Mouse (Mus musculus) heart, embryonic 13.5 days (tissue): Measurements from ENCODE around the gene Ubald2. TPM values are rescaled to one million over a fixed set of nuclear protein-coding genes. Genes with fewer than 3 reads are reported as not detected.
"Not testable (repeated sequence)": the region's sequence is repeated elsewhere in the genome, so short reads cannot be mapped to it uniquely, and the experiment has no call there.

ENCODE experiments used
- ATAC-seq: fragments of 200-750 bp; cut with Nextera tagmentation; 2 replicates; pipeline ENCODE4 v1.8.0; 2017; ENCODE audit warnings: moderate TSS enrichment; ENCODE audit not compliant: insufficient number of reproducible peaks, low FRiP score, low TSS enrichment; ENCODE audit errors: extremely low read depth
- H3K27ac ChIP-seq: fragments of 300-500 bp; sonication (generic); replicated peaks from 2 replicates; pipeline ENCODE4 v1.5.1; 2015; ENCODE audit warnings: moderate library complexity, mild to moderate bottlenecking, inconsistent platforms
- H3K27me3 ChIP-seq: fragments of 300-500 bp; sonication (generic); replicated peaks from 2 replicates; pipeline ENCODE4 v1.6.1; 2015; ENCODE audit warnings: mild to moderate bottlenecking, inconsistent platforms
- H3K36me3 ChIP-seq: fragments of 300-500 bp; sonication (generic); 2 replicates; pipeline ENCODE4 v1.6.1; 2015; ENCODE audit warnings: mild to moderate bottlenecking, inconsistent platforms
- H3K4me1 ChIP-seq: fragments of 300-500 bp; sonication (generic); 2 replicates; pipeline ENCODE4 v1.6.1; 2015; ENCODE audit warnings: inconsistent platforms
- H3K4me2 ChIP-seq: fragments of 300-500 bp; sonication (generic); 2 replicates; pipeline ENCODE4 v1.6.1; 2015; ENCODE audit warnings: inconsistent platforms, mild to moderate bottlenecking, moderate library complexity
- H3K4me3 ChIP-seq: fragments of 300-500 bp; sonication (generic); 2 replicates; pipeline ENCODE4 v1.5.1; 2015; ENCODE audit warnings: moderate library complexity, mild to moderate bottlenecking, inconsistent platforms
- H3K9ac ChIP-seq: fragments of 300-500 bp; sonication (generic); 2 replicates; pipeline ENCODE4 v1.6.1; 2015; ENCODE audit warnings: inconsistent platforms, mild to moderate bottlenecking, moderate library complexity
- H3K9me3 ChIP-seq: fragments of 300-500 bp; sonication (generic); 2 replicates; pipeline ENCODE4 v1.6.1; 2016; ENCODE audit warnings: inconsistent platforms
- WGBS: fragments of 180-500 bp; shearing (Covaris S2); methylation state at CpG from one replicate; pipeline ENCODE4 v1.1.7; 2015; ENCODE audit warnings: mixed read lengths; 5-methylcytosine and 5-hydroxymethylcytosine counted together
- polyA plus RNA-seq: library from polyadenylated mRNA; unstranded; fragments of >200 nt; fragmentation: Nextera tagmentation; extraction: Ambion mirVana; gene quantifications from 2 replicates; pipeline ENCODE4 v1.2.1, GENCODE M21; 2015

Ubald2 gene
- polyA plus RNA-seq, 1 experiment from 2014 or later, result 32.3 TPM

DNA sequence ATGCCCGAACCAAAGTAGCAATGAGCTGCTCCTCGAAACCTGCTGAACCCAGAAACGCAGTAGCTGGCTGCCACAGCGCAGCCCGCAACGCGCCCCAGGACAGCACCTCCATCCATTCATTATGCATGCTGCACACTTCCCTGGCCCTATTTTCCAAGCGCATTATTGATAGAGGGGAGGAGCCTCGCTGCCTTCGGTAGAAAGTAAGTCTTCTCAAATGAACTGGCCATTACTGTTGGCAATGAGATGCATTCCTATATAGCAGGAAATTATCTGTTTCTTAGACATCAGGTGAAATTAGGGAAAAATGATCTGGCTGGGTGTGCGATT is 35.6 kb upstream of the Ubald2 start:
- H3K4me2 ChIP-seq, result no peak overlapping the region
- ATAC-seq, result no peak
- H3K36me3 ChIP-seq, result peaks cover 14% of the 10 kb centered on the region
- peaks cover 15% of the 10 kb centered on the region for H3K4me1 ChIP-seq
- 80% methylated on average over 11 of the region's 11 CpGs for WGBS
- H3K4me3 ChIP-seq, result no peak overlapping the region
- H3K27me3 ChIP-seq, result no peaks in the 10 kb centered on the region
- H3K9ac ChIP-seq, result no peak overlapping the region
- H3K9me3 ChIP-seq, result no peaks in the 10 kb centered on the region
- H3K27ac ChIP-seq, result 0 out of 2 replicates have a peak overlapping the region, but pooled peaks have one; percentile 2

DNA sequence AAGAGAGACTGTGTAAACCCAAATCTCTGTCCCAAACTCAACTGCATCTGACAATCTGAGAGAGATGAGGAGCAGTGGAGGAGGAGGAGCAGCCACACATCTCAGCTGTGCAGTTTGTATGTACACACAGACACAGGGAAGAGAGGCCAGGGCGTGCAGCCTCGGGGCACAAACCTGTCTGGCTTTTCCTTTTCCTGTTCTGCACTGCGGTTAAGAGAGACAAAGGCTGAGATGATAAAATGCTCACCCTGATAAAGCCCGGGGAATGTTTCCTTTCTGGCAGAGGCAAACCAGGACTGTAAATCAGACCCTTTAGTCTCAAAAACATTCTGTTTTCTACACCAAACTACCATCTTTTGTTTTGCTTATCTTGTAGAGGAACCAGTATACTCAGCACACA is 33.3 kb upstream of the Ubald2 start:
- Histone ChIP-seq H3K27ac (peak overlapping the region; percentile 65), H3K9me3 (no peaks in the 10 kb centered on the region), H3K4me1 (peaks cover 11% of the 10 kb centered on the region), H3K27me3 (no peaks in the 10 kb centered on the region), H3K9ac (no peak overlapping the region), H3K4me2 (no peak overlapping the region), H3K4me3 (no peak overlapping the region), H3K36me3 (peaks cover 20% of the 10 kb centered on the region)
- ATAC-seq, result no peak
- 6% methylated on average over 4 of the region's 4 CpGs for WGBS

DNA sequence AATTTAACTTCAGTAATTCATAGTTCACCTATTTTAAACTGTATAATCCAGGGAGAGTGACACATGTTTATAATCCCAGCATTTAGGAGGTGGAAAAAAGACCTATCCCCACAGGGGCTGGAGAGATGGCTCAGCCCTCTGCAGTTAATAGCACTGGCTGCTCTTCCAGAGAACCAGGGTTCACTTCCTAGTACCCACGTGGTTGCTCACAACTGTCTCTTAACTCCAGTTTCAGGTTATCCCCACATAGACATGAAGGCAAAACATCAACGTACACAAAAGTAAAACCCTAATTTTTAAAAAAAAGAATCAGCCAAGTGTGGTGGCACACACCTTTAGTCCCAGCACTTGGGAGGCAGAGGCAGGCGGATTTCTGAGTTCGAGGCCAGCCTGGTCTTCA is 28.3 kb upstream of the Ubald2 start:
- Histone ChIP-seq H3K36me3 (peaks cover 21% of the 10 kb centered on the region), H3K4me2 (no peak overlapping the region), H3K27me3 (no peaks in the 10 kb centered on the region), H3K27ac (no peak overlapping the region), H3K4me1 (no peaks in the 10 kb centered on the region), H3K4me3 (no peak overlapping the region), H3K9me3 (no peaks in the 10 kb centered on the region), H3K9ac (no peak overlapping the region)
- 83% methylated on average over 4 of the region's 4 CpGs for WGBS
- no peak for ATAC-seq

DNA sequence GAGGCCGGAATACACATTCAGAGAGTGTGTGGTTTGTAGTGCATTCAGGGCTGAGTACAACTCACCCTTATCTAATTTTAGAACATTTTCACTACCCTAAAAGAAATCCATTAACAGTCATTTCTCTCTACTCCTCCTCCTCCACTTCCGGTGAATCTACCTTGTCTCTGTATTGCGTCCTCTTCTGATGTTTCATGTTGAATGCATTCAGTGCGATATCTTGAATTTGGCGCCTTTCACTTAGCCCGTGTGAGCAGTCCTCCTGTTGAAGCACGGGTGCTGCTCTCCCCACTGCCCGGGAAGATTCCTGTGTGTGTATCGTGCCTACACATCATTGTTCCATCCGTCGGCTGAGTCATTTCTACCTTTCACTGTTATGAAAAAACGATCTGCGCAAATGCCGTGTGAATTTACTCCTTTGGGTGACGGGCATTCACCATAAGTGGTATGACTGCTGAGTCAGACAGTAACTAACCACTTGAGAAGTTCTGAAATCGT is 27.6 kb upstream of the Ubald2 start:
- H3K4me1 ChIP-seq, result peaks cover 2% of the 10 kb centered on the region; the same call in 1 of the 2 replicates
- no peak for ATAC-seq
- no peaks in the 10 kb centered on the region; the same call in 1 of the 2 replicates for H3K27me3 ChIP-seq
- H3K27ac ChIP-seq, result no peak overlapping the region
- no peaks in the 10 kb centered on the region for H3K9me3 ChIP-seq
- peaks cover 21% of the 10 kb centered on the region for H3K36me3 ChIP-seq
- 86% methylated on average over 16 of the region's 16 CpGs for WGBS
- no peak overlapping the region for H3K4me3 ChIP-seq
- H3K9ac ChIP-seq, result no peak overlapping the region
- no peak overlapping the region for H3K4me2 ChIP-seq

DNA sequence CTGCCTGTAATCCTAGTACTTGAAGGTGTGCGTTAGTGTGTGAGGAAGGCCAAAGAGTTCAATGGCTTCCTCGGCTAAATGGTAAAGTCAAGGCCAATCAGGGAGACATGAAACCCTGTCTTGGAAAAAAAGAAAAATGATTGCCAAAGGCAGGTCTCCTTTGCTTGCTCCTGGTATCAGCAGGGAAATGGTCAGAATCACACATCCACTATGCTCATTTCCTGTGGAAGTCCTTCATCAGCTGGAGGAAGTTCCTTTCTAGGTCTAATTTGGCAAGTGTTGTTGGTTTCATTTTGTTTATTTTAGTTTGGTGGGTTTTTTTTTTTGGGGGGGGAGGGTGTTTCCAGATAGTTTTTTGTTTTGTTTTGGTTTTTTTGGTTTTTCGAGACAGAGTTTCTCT is 24.9 kb upstream of the Ubald2 start:
- Histone ChIP-seq H3K9me3 (no peaks in the 10 kb centered on the region), H3K4me1 (peaks cover 18% of the 10 kb centered on the region), H3K27me3 (peaks cover 7% of the 10 kb centered on the region; the same call in 1 of the 2 replicates), H3K36me3 (peaks cover 8% of the 10 kb centered on the region), H3K27ac (no peak overlapping the region), H3K4me3 (no peak overlapping the region), H3K9ac (no peak overlapping the region), H3K4me2 (no peak overlapping the region)
- ATAC-seq, result no peak
- WGBS, result 75% methylated on average over 3 of the region's 3 CpGs

DNA sequence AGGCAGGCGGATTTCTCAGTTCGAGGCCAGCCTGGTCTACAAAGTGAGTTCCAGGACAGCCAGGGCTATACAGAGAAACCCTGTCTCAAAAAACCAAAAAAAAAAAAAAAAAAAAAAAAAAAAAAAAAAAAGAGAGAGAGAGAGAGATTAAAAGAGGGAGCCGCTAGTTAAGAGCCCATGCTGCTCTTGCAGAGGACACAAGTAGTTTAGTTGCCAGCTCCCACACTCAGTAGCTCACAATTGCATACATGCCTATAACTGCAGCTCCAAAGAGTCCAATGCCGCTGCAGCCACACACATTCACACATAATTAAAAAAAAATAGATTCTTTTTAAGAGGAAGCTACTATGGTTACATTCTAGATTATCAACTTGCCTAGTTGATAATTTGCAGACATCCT is 23.5 kb upstream of the Ubald2 start:
- 83% methylated on average over 4 of the region's 4 CpGs for WGBS
- H3K36me3 ChIP-seq, H3K4me3 ChIP-seq, H3K4me2 ChIP-seq, H3K9me3 ChIP-seq, H3K9ac ChIP-seq, H3K27ac ChIP-seq, ATAC-seq: not testable (repeated sequence)
- Histone ChIP-seq H3K4me1 (peaks cover 18% of the 10 kb centered on the region), H3K27me3 (peaks cover 11% of the 10 kb centered on the region; the same call in 1 of the 2 replicates)

DNA sequence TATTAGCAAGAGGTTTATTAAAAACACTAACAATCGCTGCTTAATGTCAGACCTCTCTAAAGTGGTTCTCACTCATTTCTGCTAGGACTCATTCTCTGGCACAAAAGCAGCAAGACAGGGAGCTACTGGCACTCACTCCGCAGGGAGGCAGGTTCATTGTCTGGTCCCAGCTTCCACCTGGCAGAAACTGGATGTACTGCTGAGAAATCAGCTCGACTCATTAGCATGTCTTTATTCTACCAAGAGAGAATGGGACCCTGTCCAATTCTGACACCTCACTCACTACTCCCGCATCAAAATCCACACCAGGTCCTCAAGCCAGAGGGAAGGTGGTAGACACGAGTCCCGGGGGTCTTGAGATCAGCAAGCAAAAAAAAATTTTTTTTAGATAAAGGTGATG is 22.3 kb upstream of the Ubald2 start:
- Histone ChIP-seq H3K9ac (peak overlapping the region; percentile 93), H3K9me3 (no peaks in the 10 kb centered on the region), H3K4me1 (peaks cover 24% of the 10 kb centered on the region), H3K4me3 (peak overlapping the region; percentile 79), H3K36me3 (0 out of 2 replicates have a peak, but pooled peaks cover under 1% of the 10 kb centered on the region), H3K27ac (no peak overlapping the region), H3K4me2 (peak overlapping the region; percentile 95), H3K27me3 (peaks cover 11% of the 10 kb centered on the region; the same call in 1 of the 2 replicates)
- ATAC-seq, result no peak
- WGBS, result 22% methylated on average over 6 of the region's 6 CpGs

DNA sequence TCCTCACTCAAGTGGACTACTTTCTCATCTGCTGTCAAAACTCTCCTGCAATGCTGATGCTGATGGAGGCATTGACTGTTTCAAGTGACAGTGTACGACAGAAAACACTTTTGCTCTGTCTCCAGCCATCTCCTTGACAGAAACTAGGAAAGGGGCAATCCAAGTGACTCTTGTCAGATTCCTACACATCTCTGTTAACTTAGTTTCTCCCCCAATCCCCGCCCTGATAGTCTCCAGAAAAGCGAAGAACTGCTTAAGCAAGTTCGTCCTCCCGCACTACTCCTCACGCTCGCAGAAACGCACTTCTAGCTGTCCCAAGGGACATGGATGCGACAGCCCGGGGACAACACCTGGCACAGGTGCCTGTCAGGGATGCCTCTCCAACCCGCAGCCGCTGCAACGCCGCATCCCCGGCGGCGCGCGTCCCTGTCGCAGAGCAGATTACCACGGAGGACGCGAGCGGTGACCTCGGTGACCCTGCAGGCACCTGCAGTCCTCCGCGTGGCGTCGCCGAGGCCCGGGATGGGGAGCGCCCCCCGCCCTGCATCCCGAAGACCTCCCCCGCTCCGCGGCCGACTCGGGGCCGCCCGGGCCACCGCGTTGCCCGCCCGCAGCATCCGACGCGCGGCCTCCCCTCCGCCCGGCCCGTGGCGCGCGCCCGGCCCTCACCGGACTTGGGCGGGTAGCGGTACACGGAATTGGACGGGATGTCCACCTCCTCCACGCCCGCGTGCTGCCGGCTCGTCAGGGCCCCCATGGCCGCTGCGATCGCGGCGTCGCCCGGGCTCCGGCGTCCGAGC is 21.7 kb upstream of the Ubald2 start:
- H3K27me3 ChIP-seq, result peaks cover 11% of the 10 kb centered on the region; the same call in 1 of the 2 replicates
- H3K4me3 ChIP-seq, result peak overlapping the region; percentile 79
- ATAC-seq, result peak; percentile 9; the same call in 1 of the 2 replicates
- under 1% methylated on average over 72 of the region's 76 CpGs for WGBS
- H3K4me1 ChIP-seq, result peaks cover 25% of the 10 kb centered on the region
- H3K9ac ChIP-seq, result peak overlapping the region; percentile 93
- no peaks in the 10 kb centered on the region for H3K9me3 ChIP-seq
- H3K27ac ChIP-seq, result peak overlapping the region; percentile 32; the same call in 1 of the 2 replicates
- H3K4me2 ChIP-seq, result peak overlapping the region; percentile 95
- no peaks in the 10 kb centered on the region for H3K36me3 ChIP-seq

DNA sequence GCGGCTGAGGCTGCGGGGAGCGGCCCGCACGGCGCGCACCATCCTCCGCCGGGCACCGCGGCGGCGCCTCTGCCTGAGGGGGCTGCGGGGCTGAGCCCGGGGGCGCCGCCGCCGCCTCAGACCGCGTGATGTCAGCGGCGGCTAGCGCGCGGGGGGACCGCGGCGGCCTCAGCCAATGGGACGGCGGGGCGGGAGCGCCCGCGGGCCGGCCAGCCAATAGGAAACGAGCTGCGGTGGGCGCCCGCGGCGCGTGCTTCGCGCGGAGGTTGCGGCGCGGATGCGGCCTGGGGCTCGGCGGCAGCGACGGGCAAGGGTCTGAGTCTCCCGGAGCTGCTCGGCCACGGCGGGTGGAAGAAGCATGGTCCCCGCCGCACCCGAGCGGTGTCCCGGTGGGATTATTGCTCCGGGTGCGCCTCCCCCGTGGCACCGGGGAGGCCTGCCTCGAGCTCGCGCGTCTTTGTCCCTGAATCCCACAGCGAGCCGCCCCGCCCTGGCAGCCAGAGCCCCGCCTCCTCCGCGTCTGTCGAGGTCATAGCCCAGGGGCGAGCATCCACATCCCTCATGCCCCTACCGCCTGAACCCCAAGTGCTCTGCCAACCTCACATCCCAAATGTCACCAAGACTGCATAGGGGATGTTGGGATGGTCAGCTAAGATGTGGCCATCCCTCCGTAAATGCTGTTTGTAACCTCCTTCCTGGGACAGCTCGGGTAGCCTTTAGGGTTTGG is 20.8 kb upstream of the Ubald2 start, which contains the start of gene Rnf157:
Gene Rnf157, minus strand, starts transcription at position 129 of the 727 bp plus-strand sequence.
- Histone ChIP-seq H3K4me1 (peaks cover 25% of the 10 kb centered on the region), H3K4me2 (peak within 1 kb of the TSS; percentile 95), H3K36me3 (no peaks in the 10 kb centered on the region), H3K27ac (peak within 1 kb of the TSS; percentile 45), H3K4me3 (peak within 1 kb of the TSS; percentile 79), H3K9me3 (no peaks in the 10 kb centered on the region), H3K27me3 (peaks cover 11% of the 10 kb centered on the region; the same call in 1 of the 2 replicates), H3K9ac (peak within 1 kb of the TSS; percentile 93)
- WGBS, result 2% methylated on average over 77 of the region's 82 CpGs
- ATAC-seq, result peak; percentile 90

DNA sequence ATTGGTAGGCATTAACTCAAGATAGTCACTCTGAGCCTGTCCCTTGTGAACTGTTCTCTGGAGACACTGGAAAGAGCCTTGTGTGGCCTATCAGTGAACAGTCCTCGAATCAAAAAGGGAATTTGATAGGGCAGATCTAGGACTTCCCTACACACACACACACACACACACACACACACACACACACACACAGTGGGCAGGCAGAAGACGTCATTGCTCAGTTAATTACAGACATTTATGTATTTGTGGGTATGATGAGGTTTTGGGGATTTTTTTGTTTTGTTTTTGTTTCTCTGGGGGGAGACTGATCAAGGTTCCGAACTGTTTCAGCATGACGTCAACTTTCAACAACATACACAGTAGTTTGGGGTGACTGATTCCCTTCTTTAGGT is 20.3 kb upstream of the Ubald2 start:
- WGBS, result 63% methylated on average over 4 of the region's 4 CpGs
- no peaks in the 10 kb centered on the region for H3K9me3 ChIP-seq
- H3K4me3 ChIP-seq, result peak overlapping the region; percentile 79; the same call in 1 of the 2 replicates
- no peak for ATAC-seq
- H3K36me3 ChIP-seq, result no peaks in the 10 kb centered on the region
- H3K27me3 ChIP-seq, result peaks cover 11% of the 10 kb centered on the region; the same call in 1 of the 2 replicates
- H3K27ac ChIP-seq, result no peak overlapping the region
- peak overlapping the region; percentile 95 for H3K4me2 ChIP-seq
- H3K9ac ChIP-seq, result peak overlapping the region; percentile 93; the same call in 1 of the 2 replicates
- peaks cover 30% of the 10 kb centered on the region for H3K4me1 ChIP-seq
